Mouse (Mus musculus): ENCODE measurements around the gene Sfxn3.

Sfxn3 gene

DNA sequence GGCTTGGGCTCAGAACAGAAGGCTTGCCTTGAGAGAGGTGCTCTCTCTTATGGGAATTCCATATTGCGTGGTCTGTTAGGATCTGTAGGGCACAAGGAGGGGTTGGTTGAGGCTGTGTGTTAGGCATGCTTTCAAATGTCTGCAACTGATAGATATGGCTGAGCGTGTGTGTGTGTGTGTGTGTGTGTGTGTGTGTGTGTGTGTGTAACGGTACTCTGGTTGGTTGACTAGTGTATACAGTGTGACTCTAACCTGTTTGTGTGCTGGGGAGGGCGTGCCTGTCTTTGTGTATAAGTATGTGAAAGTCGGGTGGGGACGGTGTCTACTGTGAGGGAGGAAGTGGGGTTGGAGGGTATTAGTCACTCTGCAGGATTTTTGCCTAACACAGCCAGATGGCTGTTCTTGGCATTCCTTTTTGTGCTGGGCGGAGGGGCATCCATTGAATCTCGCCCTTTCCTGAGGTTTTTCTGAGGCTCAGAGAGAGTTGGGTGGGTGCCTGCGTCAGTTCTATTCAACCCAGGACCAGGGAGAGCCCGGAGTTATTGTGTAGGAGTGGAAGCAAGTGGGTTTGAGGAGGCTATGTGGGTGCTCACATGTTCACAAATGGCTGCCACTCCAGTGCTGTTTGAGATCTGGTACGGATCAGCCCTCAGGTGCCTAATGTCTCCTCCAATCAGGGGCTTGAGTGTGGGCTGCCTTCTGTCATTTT, 786 bp downstream of the Sfxn3 start:
- no peak for DNase-seq (ENCODE audit: low spot score)

DNA sequence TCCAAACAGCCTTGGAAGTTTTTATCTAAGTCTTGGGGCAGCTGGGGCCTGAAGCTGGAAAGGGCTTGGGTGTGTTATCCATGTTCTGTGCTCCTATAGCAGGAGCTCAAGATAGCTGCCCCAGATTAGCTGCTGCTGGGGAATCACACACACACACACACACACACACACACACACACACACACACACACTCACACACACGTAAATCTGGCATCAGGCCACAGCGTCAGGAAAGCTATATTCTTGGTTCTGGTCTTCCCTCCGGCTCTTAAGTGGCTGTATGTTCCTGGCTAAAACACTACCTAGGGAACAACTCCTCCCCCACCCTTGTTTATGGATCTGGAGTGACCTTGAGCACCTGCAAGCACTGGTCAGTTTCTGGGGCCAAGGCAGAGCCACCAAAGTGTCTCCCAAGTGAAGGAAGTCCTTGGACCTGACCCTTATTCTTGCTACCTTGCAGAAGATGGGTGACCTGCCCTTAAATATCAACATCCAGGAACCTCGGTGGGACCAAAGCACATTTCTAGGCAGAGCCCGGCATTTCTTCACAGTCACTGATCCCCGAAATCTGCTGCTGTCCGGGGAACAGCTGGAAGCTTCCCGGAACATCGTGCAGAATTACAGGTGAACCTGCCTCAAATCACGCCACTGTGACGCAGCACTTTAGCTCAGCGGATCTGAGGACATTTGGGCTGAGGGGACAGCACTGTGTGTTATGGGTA, 1.5 kb downstream of the Sfxn3 start:
- DNase-seq (ENCODE audit: low spot score): no peak

DNA sequence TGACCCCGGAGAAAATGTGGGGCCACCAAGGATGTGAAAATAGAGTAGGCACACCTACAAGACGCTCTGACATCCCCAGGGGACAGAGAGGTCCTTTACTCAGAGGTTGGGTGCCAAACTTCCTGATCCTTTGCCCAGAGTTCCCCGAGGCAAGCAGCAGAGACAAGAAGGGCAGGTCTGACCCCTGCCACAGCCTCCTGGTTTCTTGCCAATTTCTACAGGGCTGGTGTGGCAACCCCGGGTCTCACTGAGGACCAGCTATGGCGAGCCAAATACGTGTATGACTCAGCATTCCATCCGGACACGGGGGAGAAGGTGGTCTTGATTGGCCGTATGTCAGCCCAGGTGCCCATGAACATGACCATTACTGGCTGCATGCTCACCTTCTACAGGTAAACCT, 2.2 kb downstream of the Sfxn3 start:
- DNase-seq (ENCODE audit: low spot score): no peak

DNA sequence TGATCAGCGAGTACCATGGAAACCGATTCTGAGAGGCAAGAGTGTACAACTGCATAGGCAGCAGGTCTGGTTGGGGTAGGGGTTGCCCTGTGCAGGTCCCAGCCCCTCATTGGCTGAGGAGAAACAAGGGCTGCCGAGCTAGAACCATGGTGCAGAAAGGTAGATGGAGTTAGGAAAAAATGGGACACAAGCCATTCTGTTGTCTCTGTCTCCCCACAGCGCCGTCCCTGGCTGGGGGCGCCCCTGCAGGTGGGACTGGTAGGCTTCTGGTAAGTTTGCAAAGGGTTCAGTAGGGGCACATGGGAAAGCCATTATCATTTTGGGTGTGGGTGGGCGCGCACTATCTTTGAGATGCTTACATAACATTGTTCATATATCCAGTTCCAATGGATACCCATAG, 6.1 kb downstream of the Sfxn3 start:
- DNase-seq (ENCODE audit: low spot score): no peak

DNA sequence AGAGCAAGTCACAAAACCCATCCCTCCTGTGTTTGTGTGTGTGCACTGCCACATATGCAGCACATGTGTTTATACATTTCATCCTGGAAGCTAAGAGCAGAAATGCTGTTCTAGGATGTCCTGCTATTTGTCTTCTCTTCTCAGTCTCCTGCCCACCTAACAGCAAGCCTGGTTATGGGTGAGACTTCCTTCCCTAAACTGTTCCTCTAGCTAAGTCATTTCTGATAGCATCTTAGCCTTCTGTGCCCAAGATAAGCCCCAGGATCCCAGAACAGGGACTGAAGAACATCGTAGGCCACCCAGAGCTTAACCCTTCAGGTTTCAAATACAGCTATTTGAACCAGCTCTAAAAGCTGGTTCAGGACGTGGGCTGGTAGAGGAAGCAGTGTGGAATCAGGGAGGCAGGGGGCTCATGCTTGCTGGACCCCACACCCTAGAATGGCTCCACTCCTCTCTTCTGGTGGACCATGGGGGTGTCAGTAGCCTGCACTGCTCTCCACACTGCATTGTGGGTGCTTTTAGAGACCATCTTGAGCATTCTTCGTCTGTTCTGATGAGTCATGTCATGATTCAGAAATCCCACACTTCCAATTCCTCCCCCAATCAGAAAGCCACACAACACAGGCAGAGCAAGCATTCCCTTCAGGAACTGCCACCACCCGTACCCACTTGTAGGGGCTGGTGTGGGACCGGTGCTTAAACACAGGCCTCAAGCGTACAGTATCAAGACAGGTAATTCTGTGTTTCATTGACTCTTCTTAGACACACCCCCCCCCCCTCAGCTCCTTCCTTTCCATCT, 7.8 kb downstream of the Sfxn3 start:
- no peak for DNase-seq (ENCODE audit: low spot score)

DNA sequence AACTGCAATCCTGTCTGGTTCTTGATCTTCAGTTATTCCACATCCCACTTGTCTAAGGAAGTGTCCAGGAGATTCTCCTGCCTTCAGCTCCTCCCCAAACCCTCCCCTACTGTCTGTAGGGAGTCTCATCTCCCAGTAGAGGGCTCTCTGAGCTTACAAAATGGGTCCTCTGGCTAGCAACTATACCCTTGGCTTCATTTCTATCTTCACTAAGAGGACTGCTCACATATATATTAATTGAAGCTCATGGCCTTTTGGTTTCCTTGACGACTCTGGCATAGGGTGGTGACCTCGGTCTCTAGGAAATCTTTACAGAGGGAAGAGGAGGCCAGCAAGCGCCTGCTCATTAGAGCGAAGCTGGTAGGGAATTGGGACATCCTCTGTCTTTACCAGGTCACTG, 9.1 kb downstream of the Sfxn3 start:
- DNase-seq (ENCODE audit: low spot score): no peak

DNA sequence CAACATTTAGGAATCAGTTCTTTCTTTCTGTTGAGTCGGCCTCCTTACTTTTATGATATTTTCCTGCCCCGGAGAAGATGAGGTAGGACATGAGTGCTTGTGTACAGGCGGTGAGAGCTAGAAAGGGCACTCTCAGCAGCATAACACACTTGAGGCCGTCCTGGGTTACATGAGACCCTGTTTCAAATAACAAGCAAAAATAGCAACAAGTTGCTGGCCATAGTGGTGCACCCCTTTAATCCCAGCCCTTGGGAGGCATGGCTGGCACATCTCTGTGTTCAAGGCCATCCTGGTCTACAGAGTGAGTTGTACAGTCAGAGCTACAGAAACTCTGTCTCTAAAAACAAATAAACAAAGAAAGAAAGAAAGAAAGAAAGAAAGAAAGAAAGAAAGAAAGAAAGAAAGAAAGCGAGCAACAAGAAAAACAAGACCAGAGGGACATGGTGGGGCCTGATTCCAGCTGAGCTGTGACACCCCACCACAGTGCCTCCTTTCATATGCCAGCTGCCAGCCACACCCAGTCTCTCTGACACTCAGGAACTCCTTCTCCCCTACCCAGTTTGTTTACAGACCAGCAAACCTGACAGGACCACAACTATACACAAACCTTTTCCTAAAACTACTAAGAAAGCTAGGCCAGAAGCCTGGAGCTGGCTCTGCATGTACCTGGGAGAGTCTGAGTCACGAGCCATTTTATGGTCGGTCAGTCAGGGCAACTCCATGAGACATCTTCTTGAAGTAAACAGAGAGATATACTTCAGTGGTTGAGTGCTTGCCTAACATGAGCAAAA, 9.8 kb downstream of the Sfxn3 start:
- DNase-seq (ENCODE audit: low spot score): no peak

DNA sequence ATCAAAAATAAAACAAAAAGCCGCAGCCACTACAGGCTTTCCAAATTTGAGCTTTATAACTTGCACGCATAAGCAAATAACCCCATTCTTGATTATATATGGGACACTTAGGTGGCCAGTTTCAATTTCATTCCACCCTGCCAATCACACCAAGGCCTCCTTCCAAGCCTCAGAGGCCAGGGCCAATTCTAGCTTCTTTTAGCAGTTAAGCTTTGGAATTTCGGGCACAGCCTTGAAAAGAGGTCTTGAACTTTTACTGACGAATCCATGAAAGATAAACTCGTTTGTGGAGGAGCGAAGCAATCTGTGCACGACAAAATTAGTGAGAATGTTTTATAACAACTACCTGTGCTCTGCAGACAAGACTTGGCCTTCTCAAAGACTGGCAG, 10.4 kb downstream of the Sfxn3 start:
- DNase-seq (ENCODE audit: low spot score): no peak

DNA sequence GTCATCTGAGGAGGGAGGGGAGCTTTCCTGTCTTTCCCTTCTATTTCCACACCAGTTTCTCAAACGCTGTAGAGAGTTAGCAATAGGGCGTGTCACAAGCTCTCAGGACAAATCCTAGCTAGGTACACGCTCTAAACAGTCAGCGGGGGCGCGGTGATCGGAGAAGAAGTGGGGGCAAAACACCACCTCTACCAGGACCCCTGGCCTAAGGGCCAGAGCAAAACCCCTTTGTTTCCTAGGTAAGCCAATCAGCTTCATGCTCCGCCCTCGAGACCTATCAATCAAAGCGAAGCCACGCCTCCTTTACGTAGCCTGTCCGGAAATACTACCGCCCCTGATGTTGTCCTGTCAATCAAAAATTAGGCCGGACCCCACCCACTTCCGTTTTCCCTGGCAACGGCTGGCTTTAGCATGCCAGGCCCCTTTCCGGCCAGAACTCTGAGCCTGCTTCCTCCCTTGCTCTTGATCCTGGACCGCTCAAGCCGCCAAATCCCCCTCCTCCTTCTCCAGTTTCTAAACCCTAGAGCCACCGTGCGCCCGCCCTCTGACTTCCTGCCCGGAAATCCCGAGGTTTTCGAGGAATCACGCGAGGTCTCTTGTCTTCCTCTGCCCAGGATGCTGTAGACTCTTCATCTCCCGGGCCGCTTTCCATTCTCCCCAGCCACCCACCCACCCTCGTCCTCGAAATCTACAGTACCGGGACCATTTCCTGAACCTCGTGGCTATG, 11.0 kb downstream of the Sfxn3 start:
- DNase-seq (ENCODE audit: low spot score): peak; percentile 90

DNA sequence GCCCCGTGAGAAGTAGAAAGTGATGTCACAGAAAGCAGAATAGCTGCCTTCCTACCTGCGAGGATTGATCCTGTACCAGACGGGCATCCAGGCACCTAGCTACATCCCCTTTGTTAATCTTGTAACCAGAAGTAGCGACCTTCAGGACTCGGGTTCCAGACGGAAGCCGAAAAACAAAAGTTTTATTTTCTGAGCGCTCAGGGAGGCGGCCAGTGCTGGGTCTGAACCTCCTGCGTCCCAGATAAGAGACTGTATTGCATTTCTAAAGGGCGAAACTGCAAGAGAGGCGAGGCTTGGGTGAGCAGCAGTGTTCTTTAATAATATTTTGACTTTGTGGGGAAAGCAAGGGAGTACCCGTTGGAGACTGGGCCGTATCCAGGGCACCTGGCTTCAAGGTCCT, 11.5 kb downstream of the Sfxn3 start:
- no peak for DNase-seq (ENCODE audit: low spot score)

DNA sequence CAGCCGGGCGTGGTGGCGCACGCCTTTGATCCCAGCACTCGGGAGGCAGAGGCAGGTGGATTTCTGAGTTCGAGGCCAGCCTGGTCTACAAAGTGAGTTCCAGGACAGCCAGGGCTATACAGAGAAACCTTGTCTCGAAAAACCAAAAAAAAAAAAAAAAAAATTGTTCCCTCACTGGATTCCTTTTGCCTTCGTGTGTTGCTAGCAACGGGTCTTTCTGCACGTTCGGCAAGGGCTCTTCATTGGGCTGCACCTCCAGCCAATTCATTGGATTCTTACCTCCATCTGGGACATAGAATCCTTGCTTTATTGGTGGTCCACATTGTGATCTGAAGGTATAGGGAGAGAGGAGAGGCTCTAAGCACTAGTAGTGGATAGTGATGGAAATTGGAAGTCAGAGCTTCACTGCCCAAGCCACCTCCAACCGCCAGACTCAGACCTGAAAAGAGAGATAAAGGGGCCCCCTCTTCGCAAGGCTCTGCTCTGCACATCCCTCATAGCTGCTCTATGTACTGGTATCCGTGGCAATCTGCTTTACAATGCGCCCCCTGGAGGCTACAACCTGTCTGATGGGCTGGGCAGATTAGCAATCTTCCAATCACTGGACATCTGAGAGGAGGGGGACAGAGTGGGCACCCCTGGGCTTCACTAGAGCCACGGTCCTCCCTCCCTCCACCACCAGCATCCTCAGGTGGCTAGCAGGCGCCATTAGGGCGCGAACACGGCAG, 16.4 kb downstream of the Sfxn3 start:
- DNase-seq (ENCODE audit: low spot score): no peak

DNA sequence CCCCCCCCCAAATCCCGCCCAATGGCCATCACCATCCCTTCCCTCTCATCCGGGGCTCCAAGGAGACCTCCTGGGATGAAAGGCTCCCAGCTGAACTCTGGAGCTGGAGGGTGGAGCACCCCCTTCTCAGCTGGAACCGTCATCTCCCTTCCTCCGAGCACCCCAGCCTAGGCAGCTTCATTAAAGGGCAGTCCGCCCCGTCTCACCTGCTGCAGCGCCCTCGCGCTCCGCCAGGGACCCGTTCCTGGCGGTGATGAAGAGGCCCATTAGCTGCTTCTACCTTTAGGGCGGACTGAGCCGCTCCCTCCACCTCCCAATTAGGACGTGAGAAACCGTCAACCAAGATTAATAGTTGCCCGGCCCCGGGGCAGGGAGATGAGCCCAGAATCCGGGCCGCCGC, 17.9 kb downstream of the Sfxn3 start:
- no peak for DNase-seq (ENCODE audit: low spot score)

DNA sequence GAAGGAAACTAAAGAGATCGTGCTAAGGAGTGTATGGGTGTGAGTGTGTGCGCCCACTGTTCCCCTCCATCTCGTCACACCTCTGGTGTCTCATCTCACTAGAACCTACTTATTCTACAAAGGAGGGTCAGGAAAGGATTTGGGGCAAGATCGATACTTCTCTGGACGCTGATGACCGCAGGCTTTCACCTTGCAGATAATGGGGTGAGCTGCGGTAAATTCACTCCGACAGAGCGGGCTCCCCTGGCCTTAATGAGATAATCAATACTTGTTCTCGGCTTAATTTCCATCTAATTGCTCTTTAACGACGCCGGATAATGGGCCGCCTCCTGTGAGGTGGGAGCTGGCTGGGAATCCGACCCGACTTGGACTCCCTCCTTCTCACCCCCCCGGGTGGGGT, 19.9 kb downstream of the Sfxn3 start:
- no peak for DNase-seq (ENCODE audit: low spot score)

DNA sequence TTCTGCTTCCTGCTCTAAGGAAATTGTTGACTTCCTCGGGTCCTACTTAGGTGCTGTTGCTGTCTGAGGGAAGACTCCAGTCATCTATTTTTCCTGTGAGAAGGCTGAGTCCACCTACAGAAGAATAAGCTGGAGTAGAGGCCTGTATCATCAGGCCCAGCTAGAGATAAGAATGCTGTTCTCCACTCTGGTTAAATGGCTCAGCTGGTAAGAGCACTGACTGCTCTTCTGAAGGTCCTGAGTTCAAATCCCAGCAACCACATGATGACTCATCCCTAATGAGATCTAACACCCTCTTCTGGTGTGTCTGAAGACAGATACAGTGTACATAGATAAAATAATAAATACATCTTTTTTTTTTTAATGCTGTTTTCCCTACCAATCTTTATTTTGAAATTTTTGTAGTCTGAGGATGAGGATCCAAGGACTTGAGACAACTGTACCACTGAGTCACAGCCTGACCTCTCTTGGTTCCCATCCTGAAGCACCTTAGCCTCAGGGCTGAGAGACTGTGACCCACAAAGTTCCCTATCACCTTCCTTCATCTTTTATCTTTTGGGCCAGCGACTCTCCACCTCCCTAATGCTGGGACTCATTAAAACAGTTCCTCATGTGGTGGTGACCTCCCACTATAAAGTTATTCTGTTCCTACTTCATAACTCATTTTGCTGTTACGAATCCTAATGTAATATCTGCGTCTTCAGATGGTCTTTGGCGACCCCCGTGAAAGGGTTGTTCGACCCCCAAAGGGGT, 20.6 kb downstream of the Sfxn3 start:
- DNase-seq (ENCODE audit: low spot score): no peak

DNA sequence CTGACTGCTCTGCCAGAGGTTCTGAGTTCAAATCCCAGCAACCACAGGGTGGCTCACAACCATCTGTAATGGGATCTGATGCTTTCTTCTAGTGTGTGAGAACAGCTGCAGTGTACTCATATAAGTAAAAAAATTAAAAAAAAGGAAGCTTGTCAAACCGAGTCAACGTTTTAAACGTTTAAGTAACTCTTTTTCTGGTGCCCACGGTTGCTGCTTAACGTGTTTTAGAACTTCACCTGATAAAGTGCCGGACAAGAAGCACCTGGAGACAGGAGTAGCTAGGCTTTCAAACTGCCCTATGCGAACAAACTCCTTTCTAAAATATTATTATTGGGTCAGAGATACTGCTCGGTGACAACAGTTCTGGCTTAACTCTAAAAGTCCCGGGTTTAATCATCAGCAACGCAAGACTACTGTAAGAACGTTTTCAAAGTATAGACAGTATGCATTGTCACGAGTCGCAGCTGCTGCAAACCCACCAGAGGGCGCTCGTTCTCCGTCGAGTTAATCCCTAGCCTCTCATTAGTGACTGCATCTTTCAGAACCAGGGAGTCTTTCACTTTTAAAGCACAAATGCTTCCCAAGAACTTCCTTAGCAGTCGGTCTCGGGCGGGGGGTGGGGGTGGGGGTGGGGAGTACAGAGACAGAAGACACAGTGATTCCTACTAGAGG, 26.7 kb downstream of the Sfxn3 start:
- peak; percentile 70 for DNase-seq (ENCODE audit: low spot score)

DNA sequence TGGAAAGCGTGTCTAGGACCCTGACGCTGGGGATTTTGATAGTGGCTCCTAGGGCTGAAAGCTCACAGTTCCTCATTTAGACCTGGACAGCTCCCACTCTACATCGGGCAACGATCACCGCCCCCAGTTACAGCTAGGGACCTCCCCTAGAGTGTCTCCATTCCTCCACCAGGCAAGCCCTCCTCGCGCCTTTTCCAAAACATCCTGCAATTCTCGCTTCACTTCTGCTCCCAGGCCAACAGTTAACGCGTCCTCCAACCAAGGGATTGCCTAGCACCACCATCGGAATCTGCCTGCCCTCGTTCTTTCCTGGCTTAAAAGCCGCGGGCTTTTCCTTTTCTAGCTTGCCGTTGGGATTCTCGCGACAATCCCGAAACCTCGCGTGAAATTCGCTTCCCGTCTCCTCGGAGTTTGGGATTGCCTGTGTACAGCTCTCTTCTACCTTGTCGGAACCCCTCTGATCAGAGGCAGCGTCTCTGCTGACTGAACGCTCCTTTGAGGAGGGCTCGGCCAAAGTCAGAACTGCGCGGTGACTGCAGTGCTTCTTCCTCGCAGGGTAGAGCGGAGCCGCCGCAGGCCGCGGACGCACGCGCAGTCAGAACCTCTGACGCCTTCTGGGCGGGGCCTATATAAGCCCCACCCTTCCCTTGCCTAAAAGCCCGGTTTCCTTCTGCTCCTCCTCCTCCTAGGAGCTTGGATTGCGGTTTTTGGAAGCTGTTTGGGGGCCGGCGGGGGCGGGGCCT, 27.4 kb downstream of the Sfxn3 start, which contains the start of gene Kazald1:
Gene Kazald1 (plus strand): TSS at position 662 of the 743 bp plus-strand sequence.
- DNase-seq (ENCODE audit: low spot score): peak; percentile 92

DNA sequence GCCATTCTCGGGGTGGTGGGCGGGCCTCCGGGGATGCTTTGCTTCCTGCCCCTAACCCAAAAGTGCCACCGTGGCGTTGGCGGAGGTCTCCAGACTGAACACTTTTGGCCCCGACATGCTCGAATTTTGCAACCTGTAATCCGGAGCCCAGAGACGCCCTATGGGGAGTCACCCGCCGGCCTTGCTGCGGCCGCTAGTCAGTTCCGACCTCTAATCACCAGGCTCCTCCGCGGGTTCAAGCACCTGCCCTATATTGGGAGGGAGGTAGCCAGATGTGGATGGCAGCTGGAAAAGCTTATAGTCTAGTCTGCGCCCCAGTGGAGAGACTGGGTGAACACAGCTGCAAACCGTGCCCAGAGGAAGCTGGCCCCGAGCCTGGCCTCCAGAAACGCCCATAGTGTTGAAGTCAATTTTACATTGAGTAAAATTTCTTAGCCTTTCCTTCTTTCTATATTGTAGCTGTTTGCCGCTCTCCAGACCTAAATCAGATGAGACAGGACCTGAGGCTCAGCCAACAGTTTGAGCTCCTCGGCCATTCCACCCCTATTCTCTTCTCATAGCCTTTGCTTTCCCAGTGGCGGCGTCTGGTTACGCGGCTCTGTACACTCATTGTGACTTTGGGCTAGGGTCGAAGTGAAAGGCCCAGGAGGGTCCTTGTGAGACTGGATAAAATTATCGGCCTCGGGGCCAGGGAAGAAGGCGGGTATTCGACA, 28.2 kb downstream of the Sfxn3 start:
- no peak for DNase-seq (ENCODE audit: low spot score)

DNA sequence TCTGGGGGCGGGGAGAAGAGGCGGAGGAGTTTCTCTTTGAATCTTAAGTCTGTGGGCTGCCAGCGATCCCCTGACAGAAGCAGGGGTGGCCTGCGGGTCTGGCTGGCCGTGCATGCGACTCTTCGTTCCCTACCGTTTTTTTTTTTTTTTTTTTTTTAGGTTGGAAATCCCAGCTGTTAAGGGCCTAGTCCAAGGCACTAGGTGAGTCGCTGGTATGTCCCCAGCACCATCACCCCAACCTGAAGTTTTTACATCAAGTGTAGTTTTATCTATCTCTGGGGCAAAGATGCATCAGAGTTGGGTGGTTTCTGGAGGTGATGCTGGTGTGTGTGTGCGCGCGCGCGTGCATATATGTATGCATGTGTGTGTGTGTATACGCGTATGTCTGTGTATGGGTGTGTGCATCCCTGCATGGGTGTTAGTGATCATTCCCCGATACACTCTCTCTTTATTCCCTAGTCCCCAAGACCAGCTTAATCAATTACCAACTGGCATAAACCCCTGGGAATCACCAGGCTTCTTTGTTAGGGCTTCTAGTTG, 28.8 kb downstream of the Sfxn3 start:
- no peak for DNase-seq (ENCODE audit: low spot score)

Measured in ovary, adult 18-20 months (tissue).